Mouse (Mus musculus): ENCODE measurements around the gene Tiam2. TPM values are rescaled to one million over a fixed set of nuclear protein-coding genes. Genes with fewer than 3 reads are reported as not detected.

Tiam2 gene
- polyA plus RNA-seq, 1 experiment from 2014 or later = 3.2 TPM

- H3K36me3 ChIP-seq (ENCODE audit: control insufficient read depth, insufficient read depth, low read length) = no peaks in the 10 kb centered on the region
- WGBS = 70% methylated on average over 7 of the region's 7 CpGs
Observed at GRCm38 (mm10) chr17:3331721-3332461, 5.5 kb downstream of the Tiam2 start.

DNA sequence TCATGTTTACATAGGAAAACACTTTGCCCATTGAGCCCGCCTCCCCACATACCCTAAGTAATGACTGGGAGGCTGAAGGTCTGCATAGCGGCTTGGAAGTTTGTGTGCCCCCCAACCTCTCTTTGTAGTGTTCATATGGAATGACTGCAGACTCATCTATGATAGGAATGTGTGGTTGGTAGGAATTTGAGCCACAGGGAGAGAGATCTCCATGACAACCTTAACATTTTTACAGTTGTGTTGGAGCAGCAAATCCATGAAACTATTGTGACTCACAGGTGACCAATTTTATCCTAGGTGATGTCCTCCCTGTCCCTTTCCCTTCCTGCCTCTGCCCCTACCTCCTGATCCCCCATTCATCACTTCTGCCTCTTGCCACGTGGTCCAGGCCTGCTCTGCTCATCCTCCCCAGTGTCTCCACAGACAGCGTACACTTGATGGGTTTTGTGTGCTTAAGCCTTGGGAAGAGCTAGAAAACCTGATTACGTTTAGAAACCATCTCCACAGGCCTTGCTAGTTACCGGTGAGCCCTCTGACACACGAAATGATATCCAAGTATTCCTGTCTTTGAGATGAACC is 9.9 kb downstream of the Tiam2 start:
- no peaks in the 10 kb centered on the region for H3K36me3 ChIP-seq (ENCODE audit: control insufficient read depth, insufficient read depth, low read length)
- no peak overlapping the region for H3K27ac ChIP-seq (ENCODE audit: low read depth, low read length)
- H3K9ac ChIP-seq (ENCODE audit: low read length) = no peak overlapping the region
- H3K9me3 ChIP-seq (ENCODE audit: control insufficient read depth, low read length) = no peaks in the 10 kb centered on the region
- no peak overlapping the region for H3K4me3 ChIP-seq (ENCODE audit: low read depth, low read length)
- DNase-seq (ENCODE audit: low spot score) (no peak), ATAC-seq (ENCODE audit: insufficient read depth, low FRiP score, low TSS enrichment) (no peak)
- no peaks in the 10 kb centered on the region for H3K27me3 ChIP-seq (ENCODE audit: control insufficient read depth, insufficient read depth, low read length)
- H3K4me2 ChIP-seq (ENCODE audit: low read depth) = no peak overlapping the region
- 83% methylated on average over 7 of the region's 7 CpGs for WGBS
- H3K4me1 ChIP-seq (ENCODE audit: control insufficient read depth, insufficient read depth, low read length) = peaks cover 17% of the 10 kb centered on the region; the same call in 1 of the 2 replicates

More at GRCm38 (mm10) chr17:3331721-3332461, 5.5 kb downstream of the Tiam2 start:
- no peak overlapping the region for H3K9ac ChIP-seq (ENCODE audit: low read length)
- no peaks in the 10 kb centered on the region for H3K9me3 ChIP-seq (ENCODE audit: control insufficient read depth, low read length)
- H3K27me3 ChIP-seq (ENCODE audit: control insufficient read depth, insufficient read depth, low read length) = peaks cover 10% of the 10 kb centered on the region
- H3K4me2 ChIP-seq (ENCODE audit: low read depth) = no peak overlapping the region
- peaks cover 2% of the 10 kb centered on the region for H3K4me1 ChIP-seq (ENCODE audit: control insufficient read depth, insufficient read depth, low read length)
- ATAC-seq (ENCODE audit: insufficient read depth, low FRiP score, low TSS enrichment) (no peak), DNase-seq (ENCODE audit: low spot score) (no peak)
- H3K4me3 ChIP-seq (ENCODE audit: low read depth, low read length) = no peak overlapping the region
- no peak overlapping the region for H3K27ac ChIP-seq (ENCODE audit: low read depth, low read length)

GRCm38 (mm10) chr17:3336887-3337524 is 10.6 kb downstream of the Tiam2 start:
- H3K27ac ChIP-seq (ENCODE audit: low read depth, low read length) = no peak overlapping the region
- H3K9me3 ChIP-seq (ENCODE audit: control insufficient read depth, low read length) = no peaks in the 10 kb centered on the region
- no peaks in the 10 kb centered on the region for H3K36me3 ChIP-seq (ENCODE audit: control insufficient read depth, insufficient read depth, low read length)
- WGBS = 86% methylated on average over 7 of the region's 7 CpGs
- H3K9ac ChIP-seq (ENCODE audit: low read length) = no peak overlapping the region
- DNase-seq (ENCODE audit: low spot score) (no peak), ATAC-seq (ENCODE audit: insufficient read depth, low FRiP score, low TSS enrichment) (no peak)
- H3K4me2 ChIP-seq (ENCODE audit: low read depth) = no peak overlapping the region
- H3K4me3 ChIP-seq (ENCODE audit: low read depth, low read length) = no peak overlapping the region
- peaks cover 17% of the 10 kb centered on the region; the same call in 1 of the 2 replicates for H3K4me1 ChIP-seq (ENCODE audit: control insufficient read depth, insufficient read depth, low read length)
- no peaks in the 10 kb centered on the region for H3K27me3 ChIP-seq (ENCODE audit: control insufficient read depth, insufficient read depth, low read length)

- 58% methylated on average over 4 of the region's 4 CpGs for WGBS
- Histone ChIP-seq H3K36me3 (ENCODE audit: control insufficient read depth, insufficient read depth, low read length) (no peaks in the 10 kb centered on the region), H3K4me1 (ENCODE audit: control insufficient read depth, insufficient read depth, low read length) (peaks cover 17% of the 10 kb centered on the region; the same call in 1 of the 2 replicates), H3K4me2 (ENCODE audit: low read depth) (no peak overlapping the region), H3K27ac (ENCODE audit: low read depth, low read length) (no peak overlapping the region), H3K4me3 (ENCODE audit: low read depth, low read length) (no peak overlapping the region), H3K9ac (ENCODE audit: low read length) (no peak overlapping the region), H3K9me3 (ENCODE audit: control insufficient read depth, low read length) (no peaks in the 10 kb centered on the region), H3K27me3 (ENCODE audit: control insufficient read depth, insufficient read depth, low read length) (no peaks in the 10 kb centered on the region)
- no peak for DNase-seq (ENCODE audit: low spot score)
- ATAC-seq (ENCODE audit: insufficient read depth, low FRiP score, low TSS enrichment) = no peak
Observed at GRCm38 (mm10) chr17:3337525-3337888, 11.1 kb downstream of the Tiam2 start.

DNA sequence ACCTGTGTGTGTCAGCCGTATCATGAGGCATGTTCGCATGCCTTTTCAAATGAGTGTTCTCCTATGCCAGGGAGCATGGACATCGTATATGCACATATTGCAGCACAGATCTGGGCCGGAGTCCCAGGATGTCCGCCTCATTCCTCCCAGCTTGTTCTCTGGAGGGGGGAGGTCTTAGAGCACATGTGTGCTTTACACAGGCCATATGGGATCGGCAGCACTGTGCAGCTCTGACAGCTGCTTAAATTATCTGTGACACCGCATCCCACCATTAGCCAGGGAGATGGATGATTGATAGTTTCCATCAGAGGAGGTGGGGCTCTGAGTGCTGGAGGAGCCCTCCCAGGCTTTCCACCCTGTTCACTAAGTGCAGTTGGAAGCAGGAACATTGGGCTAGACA is 12.4 kb downstream of the Tiam2 start:
- peak; percentile 38 for DNase-seq (ENCODE audit: low spot score)
- WGBS = 47% methylated on average over 7 of the region's 7 CpGs
- H3K27ac ChIP-seq (ENCODE audit: low read depth, low read length) = 0 out of 2 replicates have a peak overlapping the region, but pooled peaks have one; percentile 27

DNA sequence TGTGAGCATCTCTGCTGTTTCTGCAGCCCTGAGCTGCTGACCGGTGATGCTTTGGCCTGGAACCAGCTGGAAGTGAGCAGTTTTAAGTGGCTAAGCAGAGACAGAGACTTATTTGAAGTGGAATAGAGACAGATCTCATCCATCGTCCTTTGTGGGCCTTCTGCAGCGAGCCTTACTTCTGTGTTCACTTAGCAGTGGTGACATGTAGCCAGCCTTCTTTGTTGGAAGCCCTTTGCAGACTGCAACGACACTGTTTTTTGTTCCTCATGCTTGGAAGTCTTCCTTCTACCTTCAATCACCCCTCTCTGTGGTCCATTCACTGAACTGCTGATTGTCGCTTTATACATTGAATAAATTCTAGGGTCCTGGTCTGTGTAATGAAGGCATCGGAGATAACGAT is 18.5 kb downstream of the Tiam2 start:
- H3K9me3 ChIP-seq (ENCODE audit: control insufficient read depth, low read length) = no peaks in the 10 kb centered on the region
- no peak overlapping the region for H3K4me2 ChIP-seq (ENCODE audit: low read depth)
- H3K27ac ChIP-seq (ENCODE audit: low read depth, low read length) = no peak overlapping the region
- WGBS = 78% methylated on average over 7 of the region's 7 CpGs
- no peaks in the 10 kb centered on the region for H3K36me3 ChIP-seq (ENCODE audit: control insufficient read depth, insufficient read depth, low read length)
- H3K9ac ChIP-seq (ENCODE audit: low read length) = no peak overlapping the region
- no peak overlapping the region for H3K4me3 ChIP-seq (ENCODE audit: low read depth, low read length)
- H3K27me3 ChIP-seq (ENCODE audit: control insufficient read depth, insufficient read depth, low read length) = no peaks in the 10 kb centered on the region
- H3K4me1 ChIP-seq (ENCODE audit: control insufficient read depth, insufficient read depth, low read length) = no peaks in the 10 kb centered on the region
- DNase-seq (ENCODE audit: low spot score) (no peak), ATAC-seq (ENCODE audit: insufficient read depth, low FRiP score, low TSS enrichment) (no peak)

More for the DNA sequence above, 12.4 kb downstream of the Tiam2 start:
- ATAC-seq (ENCODE audit: insufficient read depth, low FRiP score, low TSS enrichment) = peak; percentile 73
- no peak overlapping the region for H3K4me3 ChIP-seq (ENCODE audit: low read depth, low read length)
- H3K4me1 ChIP-seq (ENCODE audit: control insufficient read depth, insufficient read depth, low read length) = peaks cover 17% of the 10 kb centered on the region; the same call in 1 of the 2 replicates
- H3K27me3 ChIP-seq (ENCODE audit: control insufficient read depth, insufficient read depth, low read length) = no peaks in the 10 kb centered on the region
- no peak overlapping the region for H3K9ac ChIP-seq (ENCODE audit: low read length)
- no peaks in the 10 kb centered on the region for H3K9me3 ChIP-seq (ENCODE audit: control insufficient read depth, low read length)
- H3K4me2 ChIP-seq (ENCODE audit: low read depth) = no peak overlapping the region
- H3K36me3 ChIP-seq (ENCODE audit: control insufficient read depth, insufficient read depth, low read length) = no peaks in the 10 kb centered on the region

GRCm38 (mm10) chr17:3345276-3345885 is 19.0 kb downstream of the Tiam2 start:
- H3K36me3 ChIP-seq (ENCODE audit: control insufficient read depth, insufficient read depth, low read length) = no peaks in the 10 kb centered on the region

GRCm38 (mm10) chr17:3347800-3348199 is 21.4 kb downstream of the Tiam2 start:
- Histone ChIP-seq H3K27ac (ENCODE audit: low read depth, low read length) (no peak overlapping the region), H3K36me3 (ENCODE audit: control insufficient read depth, insufficient read depth, low read length) (no peaks in the 10 kb centered on the region), H3K4me3 (ENCODE audit: low read depth, low read length) (no peak overlapping the region), H3K9ac (ENCODE audit: low read length) (no peak overlapping the region), H3K4me2 (ENCODE audit: low read depth) (no peak overlapping the region), H3K4me1 (ENCODE audit: control insufficient read depth, insufficient read depth, low read length) (no peaks in the 10 kb centered on the region), H3K9me3 (ENCODE audit: control insufficient read depth, low read length) (no peaks in the 10 kb centered on the region), H3K27me3 (ENCODE audit: control insufficient read depth, insufficient read depth, low read length) (no peaks in the 10 kb centered on the region)
- WGBS = 88% methylated on average over 2 of the region's 2 CpGs
- no peak for ATAC-seq (ENCODE audit: insufficient read depth, low FRiP score, low TSS enrichment)
- no peak for DNase-seq (ENCODE audit: low spot score)

More at GRCm38 (mm10) chr17:3345276-3345885, 19.0 kb downstream of the Tiam2 start:
- WGBS = 73% methylated on average over 12 of the region's 12 CpGs
- Histone ChIP-seq H3K4me3 (ENCODE audit: low read depth, low read length) (no peak overlapping the region), H3K27me3 (ENCODE audit: control insufficient read depth, insufficient read depth, low read length) (no peaks in the 10 kb centered on the region), H3K27ac (ENCODE audit: low read depth, low read length) (no peak overlapping the region), H3K9ac (ENCODE audit: low read length) (no peak overlapping the region), H3K4me2 (ENCODE audit: low read depth) (no peak overlapping the region), H3K9me3 (ENCODE audit: control insufficient read depth, low read length) (no peaks in the 10 kb centered on the region), H3K4me1 (ENCODE audit: control insufficient read depth, insufficient read depth, low read length) (no peaks in the 10 kb centered on the region)
- no peak for DNase-seq (ENCODE audit: low spot score)
- ATAC-seq (ENCODE audit: insufficient read depth, low FRiP score, low TSS enrichment) = no peak

All from neural tube, embryonic 11.5 days (tissue).